ENCODE assay signal across 21 mouse cellular contexts in genomic region chr11:110497743-110498142, GRCm38 (mm10).
DNase-seq lines count a peak whose midpoint lies in the region; ATAC-seq lines count a peak whose summit lies in the region.
"Had no signal": no experiment of that assay in that cellular context is flagged by ENCODE, and none has a peak within 500 bp of the region (broad histone marks: within the 10 kb centered on the region; RNA-seq: fewer than 3 reads in every experiment).

No protein-coding gene starts in this region.

- no peak overlapping the region for H3K9ac ChIP-seq in heart, embryonic 13.5 days
- H3K9ac ChIP-seq in hindbrain, embryonic 16.5 days (ENCODE audit: low read depth, low read length) = no peak overlapping the region
- 0 out of 2 replicates have a peak overlapping the region, but pooled peaks have one; percentile 8 for H3K9ac ChIP-seq in neural tube, embryonic 13.5 days
- H3K9ac ChIP-seq: limb, embryonic 12.5 days; liver, embryonic 15.5 days; lung, embryonic 14.5 days; neural tube, embryonic 12.5 days had no signal

- H3K4me1 ChIP-seq in heart, embryonic 13.5 days = peaks cover 15% of the 10 kb centered on the region
- H3K4me1 ChIP-seq in hindbrain, embryonic 16.5 days (ENCODE audit: control insufficient read depth, insufficient read depth, low read depth, low read length) = no peaks in the 10 kb centered on the region
- H3K4me1 ChIP-seq in hindbrain, embryonic 10.5 days (replicated peaks) = no peaks in the 10 kb centered on the region
- 0 out of 2 replicates have a peak, but pooled peaks cover 5% of the 10 kb centered on the region for H3K4me1 ChIP-seq in neural tube, embryonic 13.5 days (replicated peaks)
- H3K4me1 ChIP-seq: limb, embryonic 12.5 days; neural tube, embryonic 12.5 days had no signal

- ATAC-seq in heart, embryonic 13.5 days (ENCODE audit: extremely low read depth, insufficient number of reproducible peaks, low FRiP score, low TSS enrichment) = no peak
- peak; percentile 34; the same call in 1 of the 2 replicates for ATAC-seq in hindbrain, embryonic 16.5 days
- no peak; the same call in 1 of the 2 replicates for ATAC-seq in neural tube, embryonic 13.5 days (ENCODE audit: low read depth)

- H3K36me3 ChIP-seq in heart, embryonic 13.5 days = peaks cover 58% of the 10 kb centered on the region
- peaks cover 9% of the 10 kb centered on the region for H3K36me3 ChIP-seq in hindbrain, embryonic 16.5 days (ENCODE audit: control insufficient read depth, insufficient read depth, low read length)
- H3K36me3 ChIP-seq in hindbrain, embryonic 10.5 days = peaks cover 81% of the 10 kb centered on the region
- H3K36me3 ChIP-seq in neural tube, embryonic 13.5 days = peaks cover 52% of the 10 kb centered on the region

- peak overlapping the region; percentile 57 for H3K27ac ChIP-seq in heart, embryonic 13.5 days (replicated peaks)
- no peak overlapping the region for H3K27ac ChIP-seq in hindbrain, embryonic 16.5 days (ENCODE audit: low read depth, low read length)
- H3K27ac ChIP-seq in hindbrain, embryonic 10.5 days = no peak overlapping the region
- H3K27ac ChIP-seq in neural tube, embryonic 13.5 days (replicated peaks) = no peak overlapping the region
- H3K27ac ChIP-seq: left cerebral cortex, adult 2 months; limb, embryonic 12.5 days; liver, embryonic 15.5 days; neural tube, embryonic 12.5 days had no signal

- no peaks in the 10 kb centered on the region for H3K27me3 ChIP-seq in heart, embryonic 13.5 days (replicated peaks)
- no peaks in the 10 kb centered on the region for H3K27me3 ChIP-seq in hindbrain, embryonic 16.5 days (replicated peaks; ENCODE audit: control insufficient read depth, insufficient read depth, low read length)
- no peaks in the 10 kb centered on the region for H3K27me3 ChIP-seq in hindbrain, embryonic 10.5 days (ENCODE audit: insufficient read depth, poor library complexity, severe bottlenecking)
- no peaks in the 10 kb centered on the region for H3K27me3 ChIP-seq in neural tube, embryonic 13.5 days
- H3K27me3 ChIP-seq: limb, embryonic 12.5 days; liver, embryonic 15.5 days; neural tube, embryonic 12.5 days had no signal

- no peaks in the 10 kb centered on the region for H3K9me3 ChIP-seq in heart, embryonic 13.5 days
- no peaks in the 10 kb centered on the region for H3K9me3 ChIP-seq in hindbrain, embryonic 16.5 days (ENCODE audit: control insufficient read depth, low read length)
- peaks cover 4% of the 10 kb centered on the region; the same call in 1 of the 2 replicates for H3K9me3 ChIP-seq in hindbrain, embryonic 10.5 days
- no peaks in the 10 kb centered on the region for H3K9me3 ChIP-seq in neural tube, embryonic 13.5 days
- H3K9me3 ChIP-seq: limb, embryonic 12.5 days; liver, embryonic 15.5 days; neural tube, embryonic 12.5 days had no signal

- H3K4me3 ChIP-seq in heart, embryonic 13.5 days = no peak overlapping the region
- no peak overlapping the region for H3K4me3 ChIP-seq in hindbrain, embryonic 16.5 days (ENCODE audit: low read length)
- H3K4me3 ChIP-seq in hindbrain, embryonic 10.5 days = no peak overlapping the region
- no peak overlapping the region for H3K4me3 ChIP-seq in neural tube, embryonic 13.5 days
- H3K4me3 ChIP-seq: left cerebral cortex, adult 2 months; limb, embryonic 12.5 days; liver, embryonic 15.5 days; neural tube, embryonic 12.5 days had no signal

- H3K4me2 ChIP-seq in heart, embryonic 13.5 days = no peak overlapping the region
- no peak overlapping the region for H3K4me2 ChIP-seq in hindbrain, embryonic 16.5 days (ENCODE audit: low read length)
- H3K4me2 ChIP-seq in neural tube, embryonic 13.5 days = no peak overlapping the region
- H3K4me2 ChIP-seq: limb, embryonic 12.5 days; liver, embryonic 15.5 days; lung, embryonic 14.5 days; neural tube, embryonic 12.5 days had no signal

- 89% methylated on average over 8 of the region's 8 CpGs for WGBS in heart, embryonic 13.5 days
- WGBS in hindbrain, embryonic 16.5 days = 52% methylated on average over 8 of the region's 8 CpGs
- WGBS in hindbrain, embryonic 10.5 days = 86% methylated on average over 8 of the region's 8 CpGs
- WGBS in neural tube, embryonic 13.5 days = 61% methylated on average over 8 of the region's 8 CpGs

- intact Hi-C loops in heart, postnatal 14 days (cut with DNase I) = loop anchor here (5.0 kb wide), 3 partner anchors 130 to 1035 kb away; no protein-coding TSS in a partner anchor

- no peak for DNase-seq in heart, postnatal 14 days
- DNase-seq in hindbrain, embryonic 10.5 days (ENCODE audit: low spot score) = no peak
- DNase-seq in neural tube, embryonic 10.5 days (ENCODE audit: extremely low spot score, low spot score) = no peak
- DNase-seq in cerebellum, adult 9-10 months = no peak
- DNase-seq: adrenal gland, postnatal 25 days; B cell, adult 2 months; cerebellum, adult 18-20 months; kidney, adult 9 months; kidney, postnatal 10 days; lung, embryonic 14.5 days; lung, postnatal 14 days; retina, postnatal 1 day; right cerebral cortex, postnatal 14 days; thymus, postnatal 4 days had no signal
